ENCODE assay signal across 14 mouse cellular contexts in the genomic region with DNA sequence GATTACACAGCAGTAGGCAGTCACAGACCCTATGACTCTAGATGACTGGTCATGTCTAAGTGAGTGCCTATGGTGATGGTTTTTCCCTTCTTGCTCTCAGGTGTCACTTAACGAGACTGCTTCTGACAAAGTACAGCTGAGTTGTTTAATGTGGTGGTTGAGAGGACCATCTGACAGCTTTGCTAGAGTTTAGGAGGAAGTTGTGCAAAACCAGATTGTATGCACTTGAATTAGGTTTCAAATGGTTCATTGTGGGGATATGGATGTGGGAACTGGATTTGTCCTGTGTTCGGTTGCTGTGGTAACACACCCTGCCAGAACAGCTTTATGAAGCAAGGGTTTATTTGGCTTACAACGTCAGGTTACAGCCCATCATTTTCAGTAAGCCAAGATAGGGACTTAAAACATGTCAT.
DNase-seq lines count a peak whose midpoint lies in the region; ATAC-seq and TF ChIP-seq lines count a peak whose summit lies in the region.
"Had no signal": no experiment of that assay in that cellular context is flagged by ENCODE, and none has a peak within 500 bp of the region (broad histone marks: within the 10 kb centered on the region; RNA-seq: fewer than 3 reads in every experiment).

No protein-coding gene starts in this region.

- TF ChIP-seq POLR2A in liver, adult 2 months (IDR thresholded peaks at IDR 0.05; ENCODE audit: extremely low read depth, insufficient read depth, low read length), result no peak

- no peak for ATAC-seq in liver, postnatal 0 days
- peak; percentile 76 to 78 for ATAC-seq in hematopoietic stem cell, adult 5-6 weeks (replicated peaks in 1 of 2; ENCODE audit: insufficient read depth in 1 of 2, low FRiP score in 2 of 2, low TSS enrichment in 1 of 2, low read depth in 1 of 2, poor library complexity in 2 of 2, severe bottlenecking in 2 of 2)
- ATAC-seq: inflammation-experienced regulatory T-cells, adult 6 months had no signal

- H3K4me1 ChIP-seq in liver, adult 2 months (ENCODE audit: control insufficient read depth, insufficient read depth, low read length), result peaks cover 4% of the 10 kb centered on the region; the same call in 1 of the 2 replicates
- no peaks in the 10 kb centered on the region for H3K4me1 ChIP-seq in liver, postnatal 0 days (ENCODE audit: insufficient read depth)
- H3K4me1 ChIP-seq: heart, embryonic 13.5 days; megakaryocyte, embryonic 14.5 days; neural tube, embryonic 12.5 days had no signal

- no peak overlapping the region for H3K9ac ChIP-seq in liver, adult 2 months (ENCODE audit: low read depth, low read length)
- H3K9ac ChIP-seq in liver, postnatal 0 days (replicated peaks), result no peak overlapping the region
- H3K9ac ChIP-seq: heart, embryonic 13.5 days; limb, embryonic 12.5 days; neural tube, embryonic 12.5 days had no signal

- no peak overlapping the region for H3K4me2 ChIP-seq in liver, postnatal 0 days (ENCODE audit: low read depth, low read length)
- H3K4me2 ChIP-seq: heart, embryonic 13.5 days; limb, embryonic 12.5 days; neural tube, embryonic 12.5 days had no signal

- no peaks in the 10 kb centered on the region for H3K9me3 ChIP-seq in liver, postnatal 0 days (ENCODE audit: low read length)
- H3K9me3 ChIP-seq: heart, embryonic 13.5 days; limb, embryonic 12.5 days; megakaryocyte, embryonic 14.5 days; neural tube, embryonic 12.5 days had no signal

- no peaks in the 10 kb centered on the region for H3K36me3 ChIP-seq in liver, adult 2 months (ENCODE audit: control insufficient read depth, insufficient read depth, low read length)
- no peaks in the 10 kb centered on the region for H3K36me3 ChIP-seq in liver, postnatal 0 days (replicated peaks; ENCODE audit: insufficient read depth, low read length)
- H3K36me3 ChIP-seq: heart, embryonic 13.5 days; limb, embryonic 12.5 days; neural tube, embryonic 12.5 days had no signal

- TF ChIP-seq EP300 in liver, postnatal 0 days (IDR thresholded peaks at IDR 0.05; ENCODE audit: low read depth), result no peak

- no peak for TF ChIP-seq CTCF in liver, adult 2 months (IDR thresholded peaks at IDR 0.05; ENCODE audit: low read depth, low read length)
- no peak for TF ChIP-seq CTCF in liver, postnatal 0 days (IDR thresholded peaks at IDR 0.05; ENCODE audit: low read depth)

- no peak overlapping the region for H3K27ac ChIP-seq in liver, adult 2 months (replicated peaks; ENCODE audit: insufficient read depth, low read depth, low read length)
- no peak overlapping the region for H3K27ac ChIP-seq in liver, postnatal 0 days (ENCODE audit: low read depth)
- H3K27ac ChIP-seq: heart, embryonic 13.5 days; limb, embryonic 12.5 days; neural tube, embryonic 12.5 days had no signal

- 52% methylated on average over 3 of the region's 3 CpGs for WGBS in liver, adult 2 months
- WGBS in liver, postnatal 0 days (ENCODE audit: insufficient replicate concordance), result 47% methylated on average over 3 of the region's 3 CpGs

- H3K79me2 ChIP-seq in liver, adult 2 months (ENCODE audit: control insufficient read depth, insufficient read depth, low read length), result no peaks in the 10 kb centered on the region

- no peak overlapping the region for H3K4me3 ChIP-seq in liver, adult 2 months (ENCODE audit: insufficient read depth, low read depth, low read length)
- H3K4me3 ChIP-seq in liver, postnatal 0 days (ENCODE audit: low read depth, low read length), result no peak overlapping the region
- H3K4me3 ChIP-seq: heart, embryonic 13.5 days; limb, embryonic 12.5 days; megakaryocyte, embryonic 14.5 days; neural tube, embryonic 12.5 days had no signal

- DNase-seq in liver, adult 2 months (ENCODE audit: extremely low read depth, low read depth, low spot score), result peak; percentile 13
- DNase-seq in liver, postnatal 0 days, result no peak
- peak; percentile 6 for DNase-seq in thymus, postnatal 4 days
- DNase-seq in thymus, postnatal 14 days, result no peak
- DNase-seq in spleen, postnatal 36 days (ENCODE audit: low spot score in 2 of 2), result no peak
- no peak for DNase-seq in cerebellum, adult 18-20 months
- DNase-seq: kidney, postnatal 10 days; right cerebral cortex, postnatal 14 days had no signal

- no peaks in the 10 kb centered on the region for H3K27me3 ChIP-seq in liver, adult 2 months (ENCODE audit: control insufficient read depth, insufficient read depth, low read length)
- H3K27me3 ChIP-seq in liver, postnatal 0 days (ENCODE audit: insufficient read depth, low read length), result no peaks in the 10 kb centered on the region
- H3K27me3 ChIP-seq: heart, embryonic 13.5 days; limb, embryonic 12.5 days; megakaryocyte, embryonic 14.5 days; neural tube, embryonic 12.5 days had no signal

Comparison
In these comparisons a context has a peak if more than half of its experiments do, and no peak if none do; other contexts are left out.
1. DNase-seq: peak in liver, adult 2 months (single experiment) and thymus, postnatal 4 days (single experiment); none in liver, postnatal 0 days (single experiment), thymus, postnatal 14 days (single experiment), spleen, postnatal 36 days (0 of 2) and cerebellum, adult 18-20 months (0 of 2).